In genomic region chr1:94503379-94504079, GRCm38 (mm10) we compare ENCODE assay signal across 19 mouse cellular contexts.
DNase-seq lines count a peak whose midpoint lies in the region; ATAC-seq lines count a peak whose summit lies in the region.
"Had no signal": no experiment of that assay in that cellular context is flagged by ENCODE, and none has a peak within 500 bp of the region (broad histone marks: within the 10 kb centered on the region; RNA-seq: fewer than 3 reads in every experiment).

No protein-coding gene starts in this region.

- H3K9ac ChIP-seq in neural tube, embryonic 12.5 days = no peak overlapping the region
- no peak overlapping the region for H3K9ac ChIP-seq in hindbrain, embryonic 15.5 days
- no peak overlapping the region for H3K9ac ChIP-seq in neural tube, embryonic 15.5 days (replicated peaks)
- H3K9ac ChIP-seq: intestine, embryonic 15.5 days; kidney, embryonic 15.5 days; limb, embryonic 15.5 days had no signal

- no peaks in the 10 kb centered on the region for H3K36me3 ChIP-seq in neural tube, embryonic 12.5 days
- H3K36me3 ChIP-seq in hindbrain, embryonic 15.5 days = no peaks in the 10 kb centered on the region
- H3K36me3 ChIP-seq in neural tube, embryonic 15.5 days = no peaks in the 10 kb centered on the region
- H3K36me3 ChIP-seq: intestine, embryonic 15.5 days; kidney, embryonic 15.5 days; limb, embryonic 15.5 days had no signal

- H3K27me3 ChIP-seq in neural tube, embryonic 12.5 days (replicated peaks) = no peaks in the 10 kb centered on the region
- no peaks in the 10 kb centered on the region for H3K27me3 ChIP-seq in hindbrain, embryonic 15.5 days
- no peaks in the 10 kb centered on the region for H3K27me3 ChIP-seq in neural tube, embryonic 15.5 days (replicated peaks)
- H3K27me3 ChIP-seq: CH12.LX; intestine, embryonic 15.5 days; kidney, embryonic 15.5 days; limb, embryonic 15.5 days had no signal

- H3K4me2 ChIP-seq in neural tube, embryonic 12.5 days (replicated peaks) = no peak overlapping the region
- no peak overlapping the region for H3K4me2 ChIP-seq in hindbrain, embryonic 15.5 days
- H3K4me2 ChIP-seq in neural tube, embryonic 15.5 days = no peak overlapping the region
- H3K4me2 ChIP-seq: intestine, embryonic 15.5 days; kidney, embryonic 15.5 days; limb, embryonic 15.5 days had no signal

- no peak for ATAC-seq in cerebellum, adult (ENCODE audit: insufficient number of reproducible peaks, low FRiP score, low TSS enrichment)
- ATAC-seq in neural tube, embryonic 12.5 days (ENCODE audit: low FRiP score, low read depth) = peak; percentile 70
- ATAC-seq in hindbrain, embryonic 15.5 days (ENCODE audit: low FRiP score, low read depth) = peak; percentile 83
- peak; percentile 45; the same call in 1 of the 2 replicates for ATAC-seq in neural tube, embryonic 15.5 days (ENCODE audit: low FRiP score)
- no peak for ATAC-seq in granulocyte monocyte progenitor cell, adult 5-6 weeks (replicated peaks; ENCODE audit: poor library complexity, severe bottlenecking)
- ATAC-seq: intestine, embryonic 15.5 days had no signal

- 64% methylated on average over 6 of the region's 6 CpGs for WGBS in neural tube, embryonic 12.5 days
- 39% methylated on average over 6 of the region's 6 CpGs for WGBS in hindbrain, embryonic 15.5 days
- WGBS in neural tube, embryonic 15.5 days = 42% methylated on average over 6 of the region's 6 CpGs

- no peaks in the 10 kb centered on the region for H3K4me1 ChIP-seq in neural tube, embryonic 12.5 days
- 0 out of 2 replicates have a peak, but pooled peaks cover 3% of the 10 kb centered on the region for H3K4me1 ChIP-seq in hindbrain, embryonic 15.5 days (replicated peaks)
- H3K4me1 ChIP-seq in neural tube, embryonic 15.5 days = 0 out of 2 replicates have a peak, but pooled peaks cover 2% of the 10 kb centered on the region
- H3K4me1 ChIP-seq: intestine, embryonic 15.5 days; kidney, embryonic 15.5 days; limb, embryonic 15.5 days had no signal

- DNase-seq in cerebellum, postnatal 14 days = peak; percentile 3 to 14
- no peak for DNase-seq in neural tube, embryonic 10.5 days (ENCODE audit: extremely low spot score, low spot score)
- no peak for DNase-seq in MN1 (ENCODE audit: low spot score)
- DNase-seq: cerebellum, adult 9-11 months; heart, postnatal 14 days; lung, adult 18-20 months; right cerebral cortex, postnatal 4 days; thymus, adult 18-20 months had no signal

- H3K27ac ChIP-seq in neural tube, embryonic 12.5 days = no peak overlapping the region
- H3K27ac ChIP-seq in hindbrain, embryonic 15.5 days (replicated peaks) = 0 out of 2 replicates have a peak overlapping the region, but pooled peaks have one; percentile 20
- H3K27ac ChIP-seq in neural tube, embryonic 15.5 days (replicated peaks) = no peak overlapping the region
- H3K27ac ChIP-seq: intestine, embryonic 15.5 days; kidney, embryonic 15.5 days; limb, embryonic 15.5 days; macrophage had no signal

- no peak overlapping the region for H3K4me3 ChIP-seq in neural tube, embryonic 12.5 days
- H3K4me3 ChIP-seq in hindbrain, embryonic 15.5 days = no peak overlapping the region
- H3K4me3 ChIP-seq in neural tube, embryonic 15.5 days (replicated peaks) = no peak overlapping the region
- H3K4me3 ChIP-seq: erythroblast, embryonic 14.5 days; intestine, embryonic 15.5 days; kidney, embryonic 15.5 days; limb, embryonic 15.5 days had no signal

- no peaks in the 10 kb centered on the region for H3K9me3 ChIP-seq in neural tube, embryonic 12.5 days
- H3K9me3 ChIP-seq in hindbrain, embryonic 15.5 days = no peaks in the 10 kb centered on the region
- no peaks in the 10 kb centered on the region for H3K9me3 ChIP-seq in neural tube, embryonic 15.5 days (replicated peaks)
- H3K9me3 ChIP-seq: intestine, embryonic 15.5 days; kidney, embryonic 15.5 days; limb, embryonic 15.5 days had no signal

Comparison
In these comparisons a context has a peak if more than half of its experiments do, and no peak if none do; other contexts are left out.
1. DNase-seq: peak in cerebellum, postnatal 14 days (2 of 2); none in neural tube, embryonic 10.5 days (single experiment) and MN1 (single experiment).
2. ATAC-seq: peak in neural tube, embryonic 12.5 days (single experiment), hindbrain, embryonic 15.5 days (single experiment) and neural tube, embryonic 15.5 days (single experiment); none in cerebellum, adult (single experiment) and granulocyte monocyte progenitor cell, adult 5-6 weeks (single experiment).